Mouse (Mus musculus): Measurements from ENCODE around the gene Bbx.

DNA sequence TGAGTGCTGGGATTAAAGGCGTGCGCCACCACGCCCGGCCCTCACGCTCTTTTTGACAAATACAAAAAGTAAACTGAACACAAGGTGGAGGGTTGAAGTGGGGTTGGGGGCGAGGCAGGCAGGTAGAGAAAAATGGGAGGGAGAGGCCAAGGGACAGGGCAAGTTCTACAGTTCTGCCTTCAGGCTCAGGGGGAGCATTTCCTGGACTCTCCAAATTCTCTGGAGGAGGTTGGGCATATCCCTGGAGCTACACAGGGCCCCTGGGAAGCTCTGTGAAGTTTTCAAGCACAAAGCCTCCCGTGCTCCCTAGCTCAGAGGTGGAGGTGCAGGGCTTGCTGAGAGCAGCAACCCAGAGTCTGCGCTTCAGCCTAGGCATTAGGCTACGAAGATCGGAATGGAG lies 249.6 kb downstream of the Bbx start:
- no peak for TF ChIP-seq CTCF (IDR thresholded peaks at IDR 0.05; ENCODE audit: low read depth, low read length)
- TF ChIP-seq TAL1 (conservative IDR thresholded peaks at IDR 0.05; ENCODE audit: low read depth, low read length), result no peak
